Mouse (Mus musculus) stomach, postnatal 0 days (tissue): ENCODE results near the gene Cox6b2. TPM values are rescaled to one million over a fixed set of nuclear protein-coding genes. Genes with fewer than 3 reads are reported as not detected.
A peak's percentile ranks its signal among the peaks of the same experiment; 100 is the strongest.

ENCODE experiments used
- ATAC-seq: fragments of 200-750 bp; cut with Nextera tagmentation; 2 replicates; pipeline ENCODE4 v1.8.0; 2017; ENCODE audit not compliant: low FRiP score, low TSS enrichment
- DNase-seq: peaks from one replicate; pipeline ENCODE4 v3.0.0-alpha.2; 2016; ENCODE audit warnings: low spot score
- H3K27ac ChIP-seq: fragments of 300-500 bp; sonication (generic); replicated peaks from 2 replicates; pipeline ENCODE4 v1.5.1; 2014; ENCODE audit warnings: mild to moderate bottlenecking, control low read depth
- H3K27me3 ChIP-seq: fragments of 300-500 bp; sonication (generic); 2 replicates; pipeline ENCODE4 v1.6.1; 2014; ENCODE audit warnings: low read length; ENCODE audit not compliant: control insufficient read depth, insufficient read depth
- H3K36me3 ChIP-seq: fragments of 300-500 bp; sonication (generic); 2 replicates; pipeline ENCODE4 v1.6.1; 2014; ENCODE audit warnings: low read length, mixed read lengths; ENCODE audit not compliant: control insufficient read depth, insufficient read depth
- H3K4me1 ChIP-seq: fragments of 300-500 bp; sonication (generic); replicated peaks from 2 replicates; pipeline ENCODE4 v1.6.1; 2014; ENCODE audit warnings: antibody characterized with exemption; ENCODE audit not compliant: control insufficient read depth, insufficient read depth
- H3K4me2 ChIP-seq: fragments of 300-500 bp; sonication (generic); replicated peaks from 2 replicates; pipeline ENCODE4 v1.6.1; 2014; ENCODE audit warnings: low read depth, mild to moderate bottlenecking, control low read depth, moderate library complexity
- H3K4me3 ChIP-seq: fragments of 300-500 bp; sonication (generic); 2 replicates; pipeline ENCODE4 v1.5.1; 2014; ENCODE audit warnings: low read depth, low read length, control low read depth
- H3K9ac ChIP-seq: fragments of 300-500 bp; sonication (generic); 2 replicates; pipeline ENCODE4 v1.6.1; 2014; ENCODE audit warnings: mild to moderate bottlenecking, low read length, control low read depth, mixed read lengths
- H3K9me3 ChIP-seq: fragments of 300-500 bp; sonication (generic); 2 replicates; pipeline ENCODE4 v1.6.1; 2016; ENCODE audit warnings: low read length; ENCODE audit not compliant: control insufficient read depth
- CTCF ChIP-seq: IDR thresholded peaks from 2 replicates; pipeline ENCODE4 v1.5.1; 2016; ENCODE audit warnings: antibody characterized with exemption, low read depth, mild to moderate bottlenecking, moderate library complexity
- EP300 ChIP-seq: optimal IDR thresholded peaks from 2 replicates; pipeline ENCODE3; 2016; ENCODE audit warnings: antibody characterized with exemption
- WGBS: fragments of 180-500 bp; shearing (Covaris S2); extraction: QIAGEN DNeasy Blood & Tissue Kit; methylation state at CpG from one replicate; pipeline ENCODE4 v1.1.7; 2014; 5-methylcytosine and 5-hydroxymethylcytosine counted together
- polyA plus RNA-seq: library from polyadenylated mRNA; unstranded; fragments of >200 nt; fragmentation: Nextera tagmentation; extraction: Ambion mirVana; gene quantifications from 2 replicates; pipeline ENCODE4 v1.2.1, GENCODE M21; 2015

Cox6b2 gene
- polyA plus RNA-seq, 1 experiment from 2014 or later, result 46.5 TPM

- 79% methylated on average over 21 of the region's 21 CpGs for WGBS
- H3K27me3 ChIP-seq, result no peaks in the 10 kb centered on the region
- H3K4me1 ChIP-seq, result 0 out of 2 replicates have a peak, but pooled peaks cover 2% of the 10 kb centered on the region
- H3K27ac ChIP-seq, result peak overlapping the region; percentile 94; the same call in 1 of the 2 replicates
- no peak overlapping the region for H3K4me3 ChIP-seq
- H3K36me3 ChIP-seq, result peaks cover 11% of the 10 kb centered on the region; the same call in 1 of the 2 replicates
- DNase-seq, result no peak
- H3K9ac ChIP-seq, result peak overlapping the region; percentile 35; the same call in 1 of the 2 replicates
- H3K9me3 ChIP-seq, result no peaks in the 10 kb centered on the region
- peak overlapping the region; percentile 76 for H3K4me2 ChIP-seq
- no peak for TF ChIP-seq CTCF
- TF ChIP-seq EP300, result no peak
- no peak for ATAC-seq
These were observed 11.0 kb downstream of the Cox6b2 start for GRCm38 (mm10) chr7:4741672-4742481.

- Histone ChIP-seq H3K4me3 (peak overlapping the region; percentile 87), H3K4me1 (0 out of 2 replicates have a peak, but pooled peaks cover 2% of the 10 kb centered on the region)
These were observed 11.7 kb downstream of the Cox6b2 start for GRCm38 (mm10) chr7:4741151-4741550.

GRCm38 (mm10) chr7:4740309-4740727, 12.6 kb downstream of the Cox6b2 start:
- Histone ChIP-seq H3K4me3 (peak overlapping the region; percentile 87), H3K27me3 (no peaks in the 10 kb centered on the region), H3K4me1 (0 out of 2 replicates have a peak, but pooled peaks cover 2% of the 10 kb centered on the region), H3K36me3 (0 out of 2 replicates have a peak, but pooled peaks cover under 1% of the 10 kb centered on the region), H3K9ac (peak overlapping the region; percentile 77), H3K27ac (peak overlapping the region; percentile 94), H3K9me3 (no peaks in the 10 kb centered on the region), H3K4me2 (peak overlapping the region; percentile 76)
- DNase-seq (no peak), ATAC-seq (peak; percentile 4; the same call in 1 of the 2 replicates)
- no peak for TF ChIP-seq EP300
- no peak for TF ChIP-seq CTCF
- WGBS, result under 1% methylated on average over 12 of the region's 14 CpGs

More at GRCm38 (mm10) chr7:4741151-4741550, 11.7 kb downstream of the Cox6b2 start:
- Histone ChIP-seq H3K27me3 (no peaks in the 10 kb centered on the region), H3K36me3 (0 out of 2 replicates have a peak, but pooled peaks cover 5% of the 10 kb centered on the region), H3K9me3 (no peaks in the 10 kb centered on the region), H3K9ac (peak overlapping the region; percentile 77), H3K4me2 (peak overlapping the region; percentile 76), H3K27ac (peak overlapping the region; percentile 94)
- TF ChIP-seq CTCF (no peak), EP300 (no peak)
- DNase-seq (peak; percentile 63), ATAC-seq (no peak)
- 2% methylated on average over 4 of the region's 4 CpGs for WGBS

GRCm38 (mm10) chr7:4739544-4740275, 13.2 kb downstream of the Cox6b2 start, which contains the start of gene Kmt5c:
Gene Kmt5c, plus strand, starts transcription at chr7:4740115.
- Histone ChIP-seq H3K4me3 (peak within 1 kb of the TSS; percentile 87), H3K9me3 (no peaks in the 10 kb centered on the region), H3K36me3 (no peaks in the 10 kb centered on the region), H3K9ac (peak within 1 kb of the TSS; percentile 77), H3K27ac (peak within 1 kb of the TSS; percentile 94), H3K4me2 (peak within 1 kb of the TSS; percentile 76), H3K27me3 (no peaks in the 10 kb centered on the region), H3K4me1 (0 out of 2 replicates have a peak, but pooled peaks cover 2% of the 10 kb centered on the region)
- TF ChIP-seq CTCF (peak; percentile 59), EP300 (peak; percentile 88)
- ATAC-seq (peak; percentile 98), DNase-seq (peak; percentile 96)
- WGBS, result under 1% methylated on average over 30 of the region's 44 CpGs

GRCm38 (mm10) chr7:4739041-4739543, 13.8 kb downstream of the Cox6b2 start:
- H3K4me3 ChIP-seq, result peak overlapping the region; percentile 18
- 0 out of 2 replicates have a peak overlapping the region, but pooled peaks have one; percentile 1 for H3K27ac ChIP-seq
- no peak for ATAC-seq
- no peaks in the 10 kb centered on the region for H3K27me3 ChIP-seq
- DNase-seq, result no peak
- no peak overlapping the region for H3K9ac ChIP-seq
- no peaks in the 10 kb centered on the region for H3K9me3 ChIP-seq
- no peak for TF ChIP-seq CTCF
- no peak for TF ChIP-seq EP300
- 45% methylated on average over 10 of the region's 10 CpGs for WGBS
- peak overlapping the region; percentile 47 for H3K4me2 ChIP-seq
- H3K4me1 ChIP-seq, result 0 out of 2 replicates have a peak, but pooled peaks cover 2% of the 10 kb centered on the region
- no peaks in the 10 kb centered on the region for H3K36me3 ChIP-seq
